Mouse (Mus musculus) CH12.LX (cell line): ENCODE measurements around the gene Hmcn1. TPM values are rescaled to one million over a fixed set of nuclear protein-coding genes. Genes with fewer than 3 reads are reported as not detected.

Experiments used
- DNase-seq: peaks from one replicate; pipeline ENCODE4 v3.0.0-alpha.2; 2013; ENCODE audit errors: extremely low read depth
- H3K27ac ChIP-seq: 2 replicates; pipeline ENCODE4 v1.5.1; 2012; ENCODE audit warnings: low read depth, mild to moderate bottlenecking, control low read depth, moderate library complexity; ENCODE audit not compliant: insufficient read depth
- H3K27me3 ChIP-seq: replicated peaks from 2 replicates; pipeline ENCODE3; 2012; ENCODE audit warnings: inconsistent platforms
- H3K36me3 ChIP-seq, 2 experiments: replicated peaks in 1 of 2; 2 replicates each; pipeline versions ENCODE3 to v1.6.1; 2012; ENCODE audit warnings: inconsistent platforms in 1 of 2, low read length in 1 of 2, mild to moderate bottlenecking in 1 of 2, mixed read lengths in 1 of 2, moderate library complexity in 1 of 2; ENCODE audit not compliant: control insufficient read depth in 1 of 2, insufficient read depth in 1 of 2
- H3K4me1 ChIP-seq, 2 experiments: 2 replicates each; pipeline ENCODE4 v1.6.1; 2012; ENCODE audit warnings: inconsistent platforms in 1 of 2, moderate library complexity in 1 of 2; ENCODE audit not compliant: insufficient read depth in 2 of 2, control insufficient read depth in 1 of 2
- H3K4me2 ChIP-seq: 2 replicates; pipeline ENCODE4 v1.6.1; 2012; ENCODE audit warnings: low read depth, mild to moderate bottlenecking, control low read depth; ENCODE audit not compliant: poor library complexity, insufficient read depth, severe bottlenecking
- H3K4me3 ChIP-seq, 3 experiments: fragments of 150-350 bp in 1 of 3; sonication (generic) in 1 of 3; replicated peaks in 1 of 3; 2 replicates each; pipeline versions ENCODE3 to v1.5.1; 2011 to 2012; ENCODE audit warnings: low read depth in 2 of 3, low read length in 2 of 3, mild to moderate bottlenecking in 2 of 3, moderate library complexity in 2 of 3, control low read depth in 1 of 3, improper control_type of control experiment in 1 of 3, inconsistent platforms in 1 of 3, mixed read lengths in 1 of 3; ENCODE audit not compliant: poor library complexity in 1 of 3
- H3K79me2 ChIP-seq: replicated peaks from 2 replicates; pipeline ENCODE4 v1.6.1; 2012; ENCODE audit warnings: mild to moderate bottlenecking, moderate library complexity; ENCODE audit not compliant: control insufficient read depth, poor library complexity, insufficient read depth, severe bottlenecking; ENCODE audit errors: extremely low read depth
- H3K9ac ChIP-seq: 2 replicates; pipeline ENCODE4 v1.6.1; 2012; ENCODE audit warnings: low read depth, mild to moderate bottlenecking, control low read depth, moderate library complexity; ENCODE audit not compliant: insufficient read depth
- H3K9me3 ChIP-seq: replicated peaks from 2 replicates; pipeline ENCODE3; 2012; ENCODE audit warnings: low read length, inconsistent platforms, mixed read lengths
- CHD1 ChIP-seq: IDR thresholded peaks from 2 replicates; pipeline ENCODE4 v1.6.1; 2012; ENCODE audit warnings: low read depth, low read length, improper control_type of control experiment, inconsistent platforms
- CHD2 ChIP-seq: IDR thresholded peaks from 2 replicates; pipeline ENCODE4 v1.6.1; 2011; ENCODE audit warnings: low read length, improper control_type of control experiment
- CTCF ChIP-seq, 2 experiments: IDR thresholded peaks in 1 of 2; conservative IDR thresholded peaks in 1 of 2; 2 replicates each; pipeline ENCODE4 v1.5.1; 2011 to 2012; ENCODE audit warnings: low read depth in 2 of 2, low read length in 2 of 2, improper control_type of control experiment in 1 of 2, inconsistent platforms in 1 of 2, mild to moderate bottlenecking in 1 of 2, moderate library complexity in 1 of 2
- EP300 ChIP-seq: IDR thresholded peaks from 2 replicates; pipeline ENCODE4 v1.6.1; 2011; ENCODE audit warnings: low read length, improper control_type of control experiment
- ETS1 ChIP-seq: conservative IDR thresholded peaks from 2 replicates; pipeline ENCODE4 v1.6.1; 2012; ENCODE audit warnings: low read depth, mild to moderate bottlenecking, inconsistent platforms, low read length, improper control_type of control experiment, moderate library complexity
- GABPA ChIP-seq: IDR thresholded peaks from 2 replicates; pipeline ENCODE4 v1.6.1; 2012; ENCODE audit warnings: low read depth, low read length, improper control_type of control experiment, inconsistent platforms; ENCODE audit not compliant: insufficient replicate concordance
- IRF4 ChIP-seq: IDR thresholded peaks from 2 replicates; pipeline ENCODE4 v1.6.1; 2014; ENCODE audit warnings: low read depth, mild to moderate bottlenecking, inconsistent platforms, low read length, improper control_type of control experiment
- JUN ChIP-seq: IDR thresholded peaks from 2 replicates; pipeline ENCODE4 v1.6.1; 2011; ENCODE audit warnings: low read depth, mild to moderate bottlenecking, low read length, improper control_type of control experiment, moderate library complexity; ENCODE audit not compliant: insufficient read depth
- JUND ChIP-seq: conservative IDR thresholded peaks from 2 replicates; pipeline ENCODE4 v1.6.1; 2011; ENCODE audit warnings: low read depth, low read length, improper control_type of control experiment
- MAZ ChIP-seq: IDR thresholded peaks from 2 replicates; pipeline ENCODE4 v1.6.1; 2012; ENCODE audit warnings: low read depth, mild to moderate bottlenecking, inconsistent platforms, low read length, improper control_type of control experiment, moderate library complexity
- NRF1 ChIP-seq: IDR thresholded peaks from 2 replicates; pipeline ENCODE4 v1.6.1; 2014; ENCODE audit warnings: low read depth, mild to moderate bottlenecking, inconsistent platforms, low read length, improper control_type of control experiment, moderate library complexity
- PAX5 ChIP-seq: IDR thresholded peaks from 2 replicates; pipeline ENCODE4 v1.6.1; 2012; ENCODE audit warnings: low read length, inconsistent platforms, mixed read lengths
- SMC3 ChIP-seq: IDR thresholded peaks from 2 replicates; pipeline ENCODE4 v1.6.1; 2011; ENCODE audit warnings: low read depth, low read length, improper control_type of control experiment
- UBTF ChIP-seq: IDR thresholded peaks from 2 replicates; pipeline ENCODE4 v1.6.1; 2012; ENCODE audit warnings: low read depth, mild to moderate bottlenecking, inconsistent platforms, low read length, improper control_type of control experiment, moderate library complexity
- USF1 ChIP-seq: IDR thresholded peaks from 2 replicates; pipeline ENCODE4 v1.6.1; 2014; ENCODE audit warnings: low read depth, mild to moderate bottlenecking, inconsistent platforms, low read length, improper control_type of control experiment
- USF2 ChIP-seq: conservative IDR thresholded peaks from 2 replicates; pipeline ENCODE4 v1.6.1; 2011; ENCODE audit warnings: low read depth, low read length, improper control_type of control experiment
- ZMIZ1 ChIP-seq: IDR thresholded peaks from 2 replicates; pipeline ENCODE4 v1.6.1; 2012; ENCODE audit warnings: low read depth, mild to moderate bottlenecking, inconsistent platforms, low read length, improper control_type of control experiment
- ZNF384 ChIP-seq: IDR thresholded peaks from 2 replicates; pipeline ENCODE4 v1.6.1; 2012; ENCODE audit warnings: low read depth, low read length, improper control_type of control experiment, inconsistent platforms
- dilution Hi-C: fragments of 300-500 bp; cut with MboI; formaldehyde crosslinking; loops from 2 replicates; pipeline ENCODE4 v1.14.3; 2020; ENCODE audit warnings: low sequenced_read_pairs; ENCODE audit not compliant: extremely low pct_unique_long_range_greater_than_20kb, extremely low pct_ligation_motif_present
- in situ Hi-C: fragments of 300-500 bp; cut with MboI; formaldehyde crosslinking; loops from 3 replicates; pipeline ENCODE4 v1.14.3; 2019; ENCODE audit warnings: low sequenced_read_pairs, low pct_ligation_motif_present, low pct_unique_long_range_greater_than_20kb, mixed read lengths
- polyA plus RNA-seq: library from polyadenylated mRNA; unstranded; fragments of >175 nt; gene quantifications from 2 replicates; pipeline ENCODE4 v1.2.1, GENCODE M21; 2012; ENCODE audit warnings: low read depth; ENCODE audit not compliant: insufficient read length
- total RNA-seq, 2 experiments: library from RNA; depleted of rRNA; stranded (reverse); fragments of 300-350 nt in 1 of 2; fragments of >200 nt in 1 of 2; gene quantifications; 2 replicates each; pipeline ENCODE4 v1.2.3; 2012 to 2014

Gene Hmcn1
- total and polyA plus RNA-seq, 3 experiments, result under 0.01 to 0.04 (median 0.01) TPM

- H3K4me3 ChIP-seq, result no peak overlapping the region
- no peak overlapping the region for H3K27ac ChIP-seq
- H3K27me3 ChIP-seq, result no peaks in the 10 kb centered on the region
- H3K4me1 ChIP-seq, result no peaks in the 10 kb centered on the region
- no peak for DNase-seq
- no peak overlapping the region for H3K9ac ChIP-seq
- no peaks in the 10 kb centered on the region for H3K79me2 ChIP-seq
- no peak overlapping the region for H3K4me2 ChIP-seq
- in situ Hi-C loops, result no loop called here
- dilution Hi-C loops, result no loop called here
- TF ChIP-seq SMC3 (no peak), EP300 (no peak)
- H3K9me3 ChIP-seq, result no peaks in the 10 kb centered on the region
- no peaks in the 10 kb centered on the region for H3K36me3 ChIP-seq
Measured at GRCm38 (mm10) chr1:150772958-150773357, 220.3 kb downstream of the Hmcn1 start.

- Histone ChIP-seq H3K79me2 (no peaks in the 10 kb centered on the region), H3K27me3 (no peaks in the 10 kb centered on the region), H3K4me2 (no peak overlapping the region), H3K27ac (no peak overlapping the region), H3K9me3 (no peaks in the 10 kb centered on the region), H3K4me3 (no peak overlapping the region), H3K4me1 (no peaks in the 10 kb centered on the region), H3K36me3 (no peaks in the 10 kb centered on the region), H3K9ac (no peak overlapping the region)
- dilution Hi-C loops (no loop called here), in situ Hi-C loops (no loop called here)
- TF ChIP-seq CHD2, result no peak
- TF ChIP-seq CHD1, result no peak
- TF ChIP-seq USF2, result no peak
- TF ChIP-seq CTCF (conservative IDR thresholded peaks at IDR 0.05 in 1 of 2, IDR thresholded peaks at IDR 0.05 in 1 of 2; ENCODE audit: low read depth in 2 of 2, low read length in 2 of 2), result no peak
- TF ChIP-seq PAX5, result no peak
- TF ChIP-seq MAZ, result no peak
- TF ChIP-seq JUN, result no peak
- TF ChIP-seq JUND, result no peak
- TF ChIP-seq USF1, result no peak
- no peak for TF ChIP-seq ZMIZ1
- no peak for TF ChIP-seq GABPA
- TF ChIP-seq NRF1, result no peak
- no peak for TF ChIP-seq ZNF384
- TF ChIP-seq ETS1, result no peak
- no peak for TF ChIP-seq UBTF
- no peak for TF ChIP-seq IRF4
- no peak for DNase-seq
Measured at GRCm38 (mm10) chr1:150770948-150771521, 222.2 kb downstream of the Hmcn1 start.
